Mouse (Mus musculus) c-Kit-positive CD71-positive TER-119-positive erythroid progenitor cells, embryonic 14.5 days (primary cell): ENCODE results near the gene Cnr1.

Experiments
- DNase-seq: peaks from one replicate; pipeline ENCODE4 v3.0.0-alpha.2; 2013; ENCODE audit warnings: low spot score

Cnr1 gene

DNA sequence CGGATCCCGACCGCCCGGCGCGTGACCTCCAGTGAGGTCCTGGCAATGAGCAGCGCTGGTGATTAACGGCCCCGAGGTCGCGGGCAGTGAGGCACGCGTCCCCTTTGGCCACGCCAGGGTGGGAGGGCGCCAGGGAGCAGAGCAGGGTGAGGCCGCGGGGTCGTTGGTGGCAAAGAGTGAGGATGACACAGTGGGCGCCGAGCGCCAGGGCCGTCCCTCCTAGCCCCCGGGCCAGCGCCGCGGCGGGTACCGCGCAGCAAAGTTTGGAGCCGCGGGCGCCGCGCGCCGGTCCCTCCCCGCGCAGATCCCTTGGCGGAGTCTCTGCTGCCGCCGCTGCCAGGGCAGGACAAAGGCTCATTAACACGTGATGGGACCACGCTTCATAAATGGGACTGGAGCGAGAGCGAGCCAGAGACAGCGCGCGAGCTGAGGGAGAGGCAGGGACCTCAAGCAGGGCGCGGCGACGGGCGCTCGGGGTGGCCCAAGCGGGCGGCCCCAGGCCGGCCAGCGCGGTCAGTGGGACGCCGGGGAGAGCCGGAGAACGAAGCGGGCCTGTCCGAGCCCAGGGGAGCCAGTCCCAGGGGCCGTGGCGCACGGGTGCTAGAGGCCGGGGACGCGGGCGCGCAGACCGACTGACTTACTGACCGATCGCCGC lies at the start of gene Cnr1:
Gene Cnr1, plus strand, starts transcription at position 360 of the 655 bp plus-strand sequence.
- no peak for DNase-seq

DNA sequence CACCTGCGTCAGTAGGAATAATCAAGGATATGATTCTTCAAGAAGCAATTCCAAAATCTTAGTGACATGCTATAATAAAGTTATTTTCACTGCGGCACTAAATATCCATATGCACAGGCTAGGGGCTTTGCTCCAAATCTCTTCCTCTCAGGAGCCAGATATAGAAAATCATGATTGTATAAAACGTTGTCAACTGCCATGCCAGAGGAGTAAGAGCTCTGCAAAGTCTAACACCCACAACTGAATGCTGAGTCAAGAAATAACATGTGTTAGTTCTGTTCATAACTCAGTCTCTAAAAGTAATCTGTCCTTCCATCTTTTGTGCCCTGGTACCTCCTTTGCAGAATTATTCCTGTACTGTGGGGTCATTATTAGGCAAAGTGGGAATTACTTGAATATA lies 44.4 kb upstream of the Cnr1 start:
- DNase-seq, result no peak

DNA sequence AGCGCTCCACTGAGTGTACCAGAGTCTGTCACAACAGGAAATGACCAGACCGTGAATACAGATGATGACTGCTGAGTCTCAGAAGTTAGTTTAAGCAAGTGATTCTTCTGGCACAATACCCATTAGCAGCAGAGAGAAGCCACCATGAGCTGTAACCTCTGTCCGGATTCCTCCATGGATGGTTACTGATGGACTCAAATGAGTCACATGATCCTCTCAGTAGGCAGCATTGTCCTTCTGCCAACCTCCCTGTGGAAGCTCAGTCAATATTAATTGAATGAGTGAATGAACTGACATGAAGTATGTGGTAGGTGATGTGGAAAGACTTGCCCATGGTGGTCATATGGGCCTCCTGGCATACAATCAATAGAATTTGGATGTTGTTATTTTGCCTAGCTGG lies 38.4 kb upstream of the Cnr1 start:
- DNase-seq, result no peak

DNA sequence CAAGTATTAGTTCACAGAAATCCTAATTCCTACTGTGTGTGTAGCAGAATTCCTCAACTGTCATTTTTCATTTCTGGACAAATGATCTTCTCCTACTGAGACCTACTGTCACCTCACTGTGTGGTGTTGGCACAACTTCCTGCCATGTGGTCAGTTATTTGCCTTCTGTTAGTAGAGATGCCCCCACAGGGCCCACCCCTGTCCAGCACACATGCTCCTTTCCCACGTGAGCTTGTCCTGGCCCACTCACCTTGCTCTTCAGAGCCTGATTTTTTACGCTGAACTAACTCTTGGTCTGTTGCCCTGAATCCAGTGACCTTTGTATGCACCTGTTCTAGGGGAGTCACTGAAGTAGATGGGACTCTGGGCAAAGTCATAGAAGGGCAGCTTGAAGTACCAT lies 34.4 kb upstream of the Cnr1 start:
- no peak for DNase-seq

DNA sequence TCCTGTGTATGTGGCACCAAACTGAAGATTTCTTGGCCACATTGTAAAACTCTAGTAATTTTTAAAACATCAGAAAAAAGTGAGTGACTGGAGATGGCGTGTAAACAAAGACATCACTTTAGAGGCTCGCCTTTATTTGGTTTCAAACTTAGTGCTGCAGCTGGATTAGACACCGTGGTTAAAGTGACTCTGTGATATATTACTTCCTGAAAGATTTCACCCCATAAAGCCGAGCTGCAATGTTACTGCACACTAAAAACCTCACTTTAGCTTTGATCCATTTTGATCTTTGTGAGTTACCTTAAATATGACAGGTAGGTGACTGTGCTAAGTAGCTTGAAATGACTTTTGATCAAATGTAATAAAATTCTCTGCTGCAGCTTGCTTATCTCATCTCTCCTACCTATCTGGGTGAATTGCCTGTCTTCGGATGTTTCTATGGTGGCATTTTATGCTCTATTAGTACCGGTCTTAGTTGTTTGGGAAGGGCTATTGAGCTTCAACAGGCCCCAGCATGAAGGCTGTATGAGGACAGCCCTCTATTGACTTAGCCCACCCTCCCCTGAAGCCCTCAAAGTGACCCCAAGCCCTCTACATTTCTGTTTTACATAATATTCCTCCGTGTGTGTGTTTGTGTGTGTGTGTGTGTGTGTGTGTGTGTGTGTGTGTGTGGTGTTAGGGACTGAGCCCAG lies 32.1 kb upstream of the Cnr1 start:
- no peak for DNase-seq

DNA sequence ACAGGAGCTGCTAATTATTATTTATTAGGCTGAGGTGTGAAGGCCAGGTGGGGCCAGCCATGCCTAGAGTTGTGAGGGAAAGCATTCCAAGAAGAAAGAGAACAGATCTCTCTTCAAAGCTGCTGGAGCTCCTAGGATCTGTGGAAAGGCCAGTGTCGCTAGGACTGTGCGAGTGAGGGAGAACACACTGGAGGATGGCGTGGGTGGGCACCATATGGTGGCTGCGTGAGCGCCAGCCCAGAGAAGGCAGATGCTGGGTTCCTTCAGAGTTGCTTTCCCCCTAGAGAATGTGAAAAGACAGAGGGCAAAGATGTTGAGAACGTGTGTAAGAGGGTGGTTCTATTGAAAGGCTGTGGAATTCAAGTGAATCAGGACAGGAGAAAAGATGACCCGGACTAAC lies 30.6 kb upstream of the Cnr1 start:
- no peak for DNase-seq

DNA sequence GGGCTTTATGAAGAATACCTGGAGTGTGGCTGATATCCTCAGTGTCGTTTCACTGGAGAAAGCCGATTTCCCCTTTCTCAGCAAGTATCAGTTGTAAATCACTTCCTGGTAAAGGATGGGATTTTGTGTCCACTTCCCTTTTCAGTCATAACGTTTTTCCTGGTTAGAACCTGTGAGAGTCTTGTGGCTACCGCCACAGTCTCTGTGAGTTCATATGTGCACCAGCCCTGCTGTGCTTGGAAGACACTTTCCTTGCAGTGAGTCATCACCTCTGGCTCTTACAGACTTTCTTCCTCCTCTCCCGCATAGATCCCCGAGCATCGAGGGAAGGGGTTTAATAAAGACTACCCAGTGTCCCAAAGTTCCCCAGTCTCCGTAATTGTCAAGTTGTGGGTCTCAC lies 29.3 kb upstream of the Cnr1 start:
- no peak for DNase-seq

DNA sequence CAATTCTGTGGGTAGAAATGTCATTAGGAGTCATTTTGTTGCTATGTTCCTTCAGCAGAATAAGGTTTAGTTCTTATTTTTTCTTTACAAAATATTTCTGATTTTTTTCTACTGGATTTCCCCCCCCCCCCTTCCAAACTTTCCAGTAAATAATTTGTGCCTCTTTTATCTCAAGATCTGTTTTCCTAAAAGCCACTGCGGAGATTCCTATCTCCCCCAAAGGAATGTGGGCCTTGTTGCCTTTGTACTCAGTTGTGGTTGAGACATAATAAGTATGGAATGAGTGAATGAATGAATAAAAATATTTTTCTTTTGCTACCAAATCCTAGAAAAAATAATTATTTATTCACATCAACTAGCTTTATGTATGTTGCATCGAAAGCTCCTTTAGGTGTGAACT lies 28.9 kb upstream of the Cnr1 start:
- no peak for DNase-seq

DNA sequence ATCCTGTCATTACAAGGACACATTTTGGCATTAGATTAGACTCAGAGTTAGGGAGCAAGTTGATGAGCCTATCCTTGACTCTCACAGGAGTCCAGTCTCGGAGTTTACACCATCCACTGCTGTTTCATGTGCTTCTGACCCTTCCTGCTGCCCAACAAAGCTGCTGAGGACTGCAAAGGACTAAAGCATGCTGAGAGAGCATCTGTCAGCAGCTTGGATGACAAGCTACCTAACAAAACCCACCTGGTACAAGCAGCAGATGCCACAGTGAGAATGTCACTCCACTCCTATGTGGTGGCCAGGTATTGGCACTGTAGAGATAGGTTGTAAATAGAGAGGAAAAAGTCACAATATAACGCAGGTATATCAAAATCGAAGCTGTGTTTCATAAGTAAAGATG lies 22.7 kb upstream of the Cnr1 start:
- DNase-seq, result no peak

DNA sequence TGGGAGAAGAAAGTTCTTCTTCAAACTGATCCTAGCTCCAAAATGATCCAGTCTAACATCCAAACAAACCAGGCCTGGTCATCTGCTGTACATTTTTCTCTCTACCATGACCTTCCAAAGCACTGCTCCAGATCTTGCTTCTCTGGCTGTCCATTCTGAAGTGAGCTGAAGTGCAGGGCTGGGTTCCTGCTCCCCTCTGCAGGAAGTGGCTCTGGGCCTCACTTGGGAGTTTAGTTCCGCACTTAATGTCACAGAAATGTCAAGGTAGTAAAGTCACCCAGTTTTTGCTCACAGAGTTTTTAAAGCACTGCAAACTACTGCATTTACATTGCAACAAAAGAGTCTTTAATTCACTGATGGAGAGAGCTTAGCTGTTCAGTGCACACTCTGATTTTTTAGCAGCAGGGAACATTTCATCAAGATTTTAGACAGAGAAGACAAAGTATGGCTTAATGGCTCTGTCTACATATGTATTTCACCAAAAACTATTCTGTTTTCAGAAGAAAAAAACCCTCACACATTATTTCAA lies 20.5 kb upstream of the Cnr1 start:
- DNase-seq, result no peak

DNA sequence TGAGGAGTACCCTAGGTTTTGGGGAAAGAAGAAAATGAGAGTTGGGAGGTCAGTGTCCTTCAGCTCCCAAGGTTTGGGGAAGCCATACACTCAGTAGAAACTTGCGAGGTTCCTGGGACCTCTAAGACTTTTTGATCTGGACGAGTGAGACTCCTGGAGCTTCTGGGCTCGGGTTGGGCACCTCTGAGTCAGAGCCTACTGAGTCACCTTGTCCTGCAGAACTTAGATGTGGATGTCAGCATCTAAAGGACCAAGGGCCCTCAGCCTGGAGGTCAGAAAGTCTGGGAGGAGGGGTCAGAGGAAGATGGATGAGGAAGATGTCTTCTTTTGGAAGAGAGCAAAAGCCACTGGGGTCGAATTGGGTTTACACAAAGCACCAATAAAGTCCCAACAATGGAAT lies 19.6 kb upstream of the Cnr1 start:
- DNase-seq, result no peak

DNA sequence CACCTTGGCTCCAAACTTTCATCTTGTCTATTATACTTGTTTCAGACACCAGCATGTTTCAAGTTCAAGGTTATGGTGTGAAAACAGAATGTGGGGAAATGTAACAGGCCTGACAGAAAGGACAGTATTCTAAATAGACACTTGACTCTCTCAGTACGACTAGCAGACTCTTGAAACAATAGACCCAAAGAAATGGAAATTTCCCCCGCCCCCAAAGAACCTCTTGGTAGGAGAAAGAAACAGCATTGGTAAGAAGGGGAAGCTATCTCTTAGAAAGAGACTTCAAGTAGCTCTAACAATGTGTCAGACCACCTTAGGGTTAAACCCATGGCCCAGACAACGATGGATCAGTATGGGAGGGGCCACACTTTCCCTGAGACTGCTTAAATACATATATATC lies 15.6 kb upstream of the Cnr1 start:
- DNase-seq, result no peak

DNA sequence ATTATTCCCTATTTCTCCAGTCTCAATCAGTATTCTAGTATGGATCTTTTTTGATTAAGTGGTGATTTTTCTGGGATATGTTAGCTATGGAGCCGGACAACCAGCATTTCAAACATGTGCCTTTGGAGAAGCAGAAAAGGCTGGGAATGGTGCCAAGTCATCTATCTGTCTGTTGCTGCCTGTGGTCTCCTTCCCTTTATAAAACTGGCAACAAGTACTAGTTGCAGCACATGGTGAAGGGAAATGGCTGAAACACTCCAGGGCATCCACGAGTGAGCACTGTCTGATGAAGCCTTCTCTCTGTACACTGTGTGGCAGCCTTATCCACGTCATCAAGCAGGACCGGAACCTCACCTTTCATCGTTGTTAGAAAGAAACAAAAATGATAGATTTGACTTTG lies 8.7 kb upstream of the Cnr1 start:
- no peak for DNase-seq

DNA sequence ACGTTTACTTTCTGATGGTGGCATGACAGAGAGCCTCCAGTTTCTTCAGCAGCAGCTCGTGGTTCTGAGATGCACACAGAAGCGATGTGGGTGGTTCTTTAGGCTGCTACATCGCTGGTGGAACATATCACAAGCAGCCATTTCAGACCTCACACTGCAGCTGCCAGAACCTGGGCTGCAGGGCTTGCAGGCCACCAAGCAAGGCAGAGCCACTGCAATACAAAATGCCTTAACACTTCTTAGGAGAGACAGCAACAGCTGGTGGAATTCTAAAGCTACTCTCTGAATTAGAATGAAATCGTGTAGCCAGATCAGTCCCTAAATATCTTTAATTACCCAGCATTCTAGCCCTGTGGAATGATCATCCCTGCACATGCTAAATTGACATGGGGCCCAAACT lies 3.6 kb upstream of the Cnr1 start:
- no peak for DNase-seq

DNA sequence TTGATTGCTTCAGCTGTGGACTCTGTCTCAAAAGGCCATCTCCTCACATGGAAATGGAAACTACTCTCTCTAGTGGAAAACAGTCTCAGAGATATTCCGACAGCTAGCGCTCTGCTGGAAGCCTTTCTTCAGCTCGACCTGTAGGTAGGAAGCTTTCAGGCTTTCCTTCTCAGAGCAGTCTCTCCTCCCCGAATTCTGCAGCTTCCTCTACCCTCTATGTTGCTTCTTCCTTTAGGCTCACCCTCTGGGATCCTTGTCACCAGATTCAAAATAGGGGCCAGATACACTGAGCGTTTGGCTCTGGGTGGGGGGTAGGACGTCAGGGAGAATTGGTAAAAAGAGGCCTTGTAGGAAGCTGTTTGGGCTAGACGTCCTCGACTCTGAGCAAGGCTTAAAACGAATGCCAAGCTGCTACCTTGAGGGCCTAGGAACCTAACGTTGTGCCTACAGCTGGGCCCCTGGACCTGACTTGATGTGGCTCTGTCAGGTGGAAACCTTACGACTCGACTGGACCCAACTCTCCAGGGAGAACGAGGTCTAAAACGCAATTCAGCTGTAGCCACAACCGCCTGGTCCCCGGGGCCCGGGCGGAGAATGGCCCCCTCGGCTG lies 1.1 kb upstream of the Cnr1 start:
- DNase-seq, result no peak

DNA sequence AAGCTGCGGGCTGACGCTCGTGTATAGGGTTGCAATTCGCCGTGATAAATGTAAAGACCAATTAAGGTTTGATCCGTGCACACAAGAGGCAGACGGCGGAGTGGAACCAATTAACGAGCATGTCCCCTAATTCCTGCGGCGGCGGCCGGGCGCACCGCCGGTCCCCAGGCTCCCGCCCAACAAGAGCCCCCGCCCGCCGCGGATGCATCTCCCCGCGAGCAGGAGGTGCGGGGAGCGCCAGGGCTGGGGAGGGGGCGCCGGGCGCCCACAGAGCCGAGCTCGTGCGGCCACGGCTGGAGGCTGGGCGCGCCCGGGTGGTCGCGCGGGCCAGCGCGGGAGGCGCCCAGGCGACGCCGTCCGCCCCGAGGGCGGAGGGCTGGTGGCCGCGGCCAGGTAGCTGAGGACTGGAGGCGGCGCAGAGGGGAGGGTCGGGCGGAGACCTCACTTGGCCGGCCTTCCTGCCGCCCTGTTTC lies 596 bp upstream of the Cnr1 start:
- no peak for DNase-seq

DNA sequence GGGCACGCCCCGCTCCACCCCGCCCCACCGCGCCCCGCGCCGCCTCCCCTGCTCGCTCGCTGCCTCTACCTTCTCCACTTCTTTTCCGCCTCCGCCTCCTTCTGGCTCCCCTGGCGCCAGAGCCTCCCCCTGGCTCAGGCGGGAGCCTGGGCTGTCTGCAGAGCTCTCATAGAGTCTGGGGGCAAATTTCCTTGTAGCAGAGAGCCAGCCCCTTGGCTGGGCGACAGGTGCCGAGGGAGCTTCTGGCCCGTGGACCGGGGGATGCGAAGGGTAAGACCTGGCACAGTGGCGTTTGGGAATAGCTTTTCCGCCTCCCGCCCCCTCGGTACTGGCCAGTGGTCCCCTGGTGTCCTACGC lies 474 bp downstream of the Cnr1 start:
- DNase-seq, result no peak

DNA sequence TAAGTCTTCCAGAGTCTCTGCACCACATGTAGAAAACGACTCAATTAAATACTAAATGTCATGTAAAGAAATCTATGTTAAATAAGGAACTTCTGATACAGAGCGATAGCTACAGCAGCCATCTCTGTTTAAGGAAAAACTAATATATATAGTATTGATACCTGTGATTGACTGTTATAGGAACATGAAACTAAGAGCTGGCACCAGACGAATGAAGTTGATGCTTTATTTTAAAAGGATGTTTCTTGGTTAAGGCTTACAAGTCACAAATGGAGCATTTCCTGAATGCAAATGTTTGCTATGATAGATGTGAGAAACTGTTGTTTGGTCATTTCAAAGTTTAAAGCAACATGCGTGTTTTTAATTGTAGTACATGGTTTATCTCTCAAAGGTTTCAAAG lies 1.1 kb downstream of the Cnr1 start:
- no peak for DNase-seq

DNA sequence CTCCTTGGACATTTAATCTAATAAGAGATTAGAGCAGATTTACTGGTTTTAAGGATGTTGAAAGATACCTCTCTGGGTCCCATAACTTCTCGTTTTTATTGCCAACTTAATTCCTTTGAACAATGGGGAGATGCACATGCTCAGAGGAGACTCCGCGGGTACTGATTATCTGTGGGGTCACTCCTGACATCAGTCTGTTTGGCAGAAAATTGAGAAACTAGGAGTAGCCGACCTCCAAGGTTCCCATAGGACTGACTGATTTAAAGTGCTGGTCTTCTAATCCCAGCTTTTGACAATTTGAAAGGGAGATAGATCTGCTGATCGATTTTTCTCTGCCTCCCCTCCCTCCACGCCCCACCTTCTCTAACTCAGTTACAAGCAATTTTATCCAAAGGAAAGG lies 1.6 kb downstream of the Cnr1 start:
- DNase-seq, result no peak

DNA sequence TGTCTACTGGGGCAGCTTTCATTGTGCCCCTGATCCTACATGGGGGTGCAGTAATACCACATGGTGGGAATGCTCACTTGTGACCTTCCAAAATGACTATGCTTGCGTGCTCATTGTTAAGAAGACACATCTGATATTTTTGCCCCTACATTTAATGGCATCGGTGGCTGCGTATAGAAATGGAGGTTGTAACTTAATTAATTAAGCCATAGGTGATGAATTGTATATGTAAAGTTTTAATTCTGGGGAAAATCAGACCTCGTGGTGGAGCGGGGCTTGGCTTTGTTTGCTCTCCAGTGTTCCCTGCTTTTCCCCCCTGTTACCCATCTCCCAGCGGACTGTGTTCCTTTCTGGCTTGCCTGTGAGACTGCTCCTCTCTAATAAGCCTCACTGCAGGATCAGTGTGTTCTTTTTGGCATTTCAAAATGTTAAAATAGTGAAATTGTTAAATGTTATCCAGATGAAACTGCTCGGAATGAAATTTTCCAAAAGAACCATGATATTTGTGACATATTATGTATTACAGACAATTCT lies 2.4 kb downstream of the Cnr1 start:
- DNase-seq, result no peak

DNA sequence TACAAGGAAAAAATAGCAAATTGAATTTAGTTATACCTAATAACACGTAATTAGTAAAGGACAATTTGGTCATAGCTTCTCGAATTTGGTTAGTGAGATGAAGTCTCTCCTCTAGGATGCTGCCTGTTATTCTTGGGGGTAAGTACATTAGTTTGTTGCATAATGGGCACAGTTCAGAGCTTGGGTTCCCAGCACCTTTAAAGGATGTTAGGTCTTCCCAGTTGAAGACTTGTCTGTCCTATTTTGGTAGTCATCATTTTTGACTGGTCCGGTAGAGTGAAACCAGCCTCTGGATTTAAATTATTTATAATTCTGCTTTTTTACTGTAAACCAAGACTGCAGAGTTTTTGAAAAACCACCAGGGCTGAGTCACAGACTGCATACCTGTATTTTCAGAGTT lies 3.3 kb downstream of the Cnr1 start:
- no peak for DNase-seq

DNA sequence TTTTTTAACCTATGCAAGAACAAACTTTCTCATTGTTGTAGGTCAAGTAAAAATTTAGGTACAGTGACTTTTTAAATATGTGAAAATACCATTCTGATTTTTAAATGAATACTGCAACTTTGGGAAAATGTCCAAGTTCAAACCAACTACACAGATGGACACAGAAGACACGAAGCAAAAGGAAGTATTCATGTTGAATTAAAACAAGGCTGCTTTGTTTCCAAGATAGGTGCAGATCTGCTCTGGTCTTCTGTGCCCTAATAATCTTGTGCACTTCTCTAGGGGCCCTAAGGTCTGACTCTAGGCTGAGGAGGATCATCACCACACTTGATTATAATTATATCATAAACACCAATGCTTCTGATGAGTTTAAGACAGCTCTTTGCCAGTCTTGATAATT lies 4.1 kb downstream of the Cnr1 start:
- DNase-seq, result no peak

DNA sequence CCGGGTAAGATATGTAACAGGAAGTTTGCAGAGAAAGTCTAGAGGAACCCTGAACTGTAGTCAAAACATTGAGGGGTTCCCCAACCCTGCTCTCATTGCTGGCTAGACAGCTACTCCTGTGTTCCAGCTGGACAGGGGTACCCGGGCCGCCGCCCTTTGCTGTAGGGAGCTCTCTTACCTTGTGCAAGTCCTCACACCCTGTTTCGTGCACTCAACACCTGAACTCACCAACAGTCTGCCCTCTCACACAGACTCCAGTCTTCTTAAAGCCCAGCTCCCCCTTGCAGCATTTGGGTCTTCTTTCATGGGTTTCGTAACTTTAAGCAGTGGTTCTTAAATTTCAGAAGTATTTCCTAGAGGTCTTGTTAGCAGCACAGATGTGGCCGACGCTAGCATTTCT lies 7.0 kb downstream of the Cnr1 start:
- no peak for DNase-seq
